Mouse (Mus musculus) neural tube, embryonic 11.5 days (tissue): ENCODE measurements around the gene Cend1. TPM values are rescaled to one million over a fixed set of nuclear protein-coding genes. Genes with fewer than 3 reads are reported as not detected.
A peak's percentile ranks its signal among the peaks of the same experiment; 100 is the strongest.

Experiments used
- ATAC-seq: fragments of 200-750 bp; cut with Nextera tagmentation; 2 replicates; pipeline ENCODE4 v1.8.0; 2017; ENCODE audit warnings: moderate number of reproducible peaks, mild to moderate bottlenecking, moderate TSS enrichment, moderate library complexity; ENCODE audit not compliant: insufficient read depth, low FRiP score, low TSS enrichment
- DNase-seq: peaks from one replicate; pipeline ENCODE4 v3.0.0-alpha.2; 2015; ENCODE audit warnings: low spot score
- H3K27ac ChIP-seq: fragments of 300-500 bp; sonication (generic); 2 replicates; pipeline ENCODE4 v1.5.1; 2014; ENCODE audit warnings: low read depth, mild to moderate bottlenecking, low read length
- H3K27me3 ChIP-seq: fragments of 300-500 bp; sonication (generic); 2 replicates; pipeline ENCODE4 v1.6.1; 2014; ENCODE audit warnings: mild to moderate bottlenecking, low read length, mixed read lengths; ENCODE audit not compliant: control insufficient read depth, insufficient read depth
- H3K36me3 ChIP-seq: fragments of 300-500 bp; sonication (generic); 2 replicates; pipeline ENCODE4 v1.6.1; 2014; ENCODE audit warnings: mild to moderate bottlenecking, low read length, moderate library complexity, mixed read lengths; ENCODE audit not compliant: control insufficient read depth, insufficient read depth
- H3K4me1 ChIP-seq: fragments of 300-500 bp; sonication (generic); 2 replicates; pipeline ENCODE4 v1.6.1; 2014; ENCODE audit warnings: low read length, mixed read lengths; ENCODE audit not compliant: control insufficient read depth, insufficient read depth
- H3K4me2 ChIP-seq: fragments of 300-500 bp; sonication (generic); 2 replicates; pipeline ENCODE4 v1.6.1; 2014; ENCODE audit warnings: low read depth, mild to moderate bottlenecking, moderate library complexity
- H3K4me3 ChIP-seq: fragments of 300-500 bp; sonication (generic); 2 replicates; pipeline ENCODE4 v1.5.1; 2014; ENCODE audit warnings: low read depth, low read length
- H3K9ac ChIP-seq: fragments of 300-500 bp; sonication (generic); 2 replicates; pipeline ENCODE4 v1.6.1; 2014; ENCODE audit warnings: mild to moderate bottlenecking, low read length
- H3K9me3 ChIP-seq: fragments of 300-500 bp; sonication (generic); 2 replicates; pipeline ENCODE4 v1.6.1; 2016; ENCODE audit warnings: low read length; ENCODE audit not compliant: control insufficient read depth
- WGBS: fragments of 180-500 bp; shearing (Covaris S2); extraction: QIAGEN DNeasy Blood & Tissue Kit; methylation state at CpG from one replicate; pipeline ENCODE4 v1.1.7; 2014; 5-methylcytosine and 5-hydroxymethylcytosine counted together
- polyA plus RNA-seq: library from polyadenylated mRNA; unstranded; fragments of >200 nt; fragmentation: Nextera tagmentation; extraction: Ambion mirVana; gene quantifications from 2 replicates; pipeline ENCODE4 v1.2.1, GENCODE M21; 2014

Gene Cend1
- polyA plus RNA-seq, 1 experiment from 2014 or later: 13.9 TPM

- Histone ChIP-seq H3K36me3 (no peaks in the 10 kb centered on the region), H3K4me1 (0 out of 2 replicates have a peak, but pooled peaks cover 5% of the 10 kb centered on the region), H3K9ac (peak overlapping the region; percentile 32; the same call in 1 of the 2 replicates), H3K4me2 (peak overlapping the region; percentile 46), H3K27me3 (peaks cover 69% of the 10 kb centered on the region), H3K4me3 (peak overlapping the region; percentile 27), H3K9me3 (no peaks in the 10 kb centered on the region), H3K27ac (no peak overlapping the region)
- WGBS: 2% methylated on average over 59 of the region's 59 CpGs
- DNase-seq (no peak), ATAC-seq (no peak)
Measured at GRCm38 (mm10) chr7:141461521-141462332, 32.4 kb upstream of the Cend1 start.

- H3K4me2 ChIP-seq: peak within 1 kb of the TSS; percentile 46
- WGBS: 72% methylated on average over 15 of the region's 15 CpGs
- ATAC-seq (no peak), DNase-seq (no peak)
- H3K4me1 ChIP-seq: peaks cover 11% of the 10 kb centered on the region
- no peak within 1 kb of the TSS for H3K27ac ChIP-seq
- peak within 1 kb of the TSS; percentile 32; the same call in 1 of the 2 replicates for H3K9ac ChIP-seq
- H3K4me3 ChIP-seq: peak within 1 kb of the TSS; percentile 27
- peaks cover 59% of the 10 kb centered on the region for H3K27me3 ChIP-seq
- H3K36me3 ChIP-seq: no peaks in the 10 kb centered on the region
- H3K9me3 ChIP-seq: no peaks in the 10 kb centered on the region
Measured at GRCm38 (mm10) chr7:141460391-141461113, 31.3 kb upstream of the Cend1 start, which contains the start of gene Cracr2b. Cracr2b (plus strand) TSS chr7:141461094.

GRCm38 (mm10) chr7:141460001-141460390 is 30.7 kb upstream of the Cend1 start:
- 82% methylated on average over 5 of the region's 5 CpGs for WGBS
- no peaks in the 10 kb centered on the region for H3K9me3 ChIP-seq
- H3K9ac ChIP-seq: no peak overlapping the region
- no peak overlapping the region for H3K27ac ChIP-seq
- H3K4me3 ChIP-seq: no peak overlapping the region
- H3K27me3 ChIP-seq: peaks cover 53% of the 10 kb centered on the region
- no peaks in the 10 kb centered on the region for H3K36me3 ChIP-seq
- no peak for DNase-seq
- H3K4me2 ChIP-seq: no peak overlapping the region
- H3K4me1 ChIP-seq: peaks cover 11% of the 10 kb centered on the region
- no peak for ATAC-seq

GRCm38 (mm10) chr7:141459301-141459711 is 30.0 kb upstream of the Cend1 start:
- no peak overlapping the region for H3K4me2 ChIP-seq
- no peak overlapping the region for H3K9ac ChIP-seq
- H3K36me3 ChIP-seq: no peaks in the 10 kb centered on the region
- H3K9me3 ChIP-seq: no peaks in the 10 kb centered on the region
- WGBS: 91% methylated on average over 17 of the region's 17 CpGs
- peaks cover 46% of the 10 kb centered on the region for H3K27me3 ChIP-seq
- H3K4me3 ChIP-seq: no peak overlapping the region
- ATAC-seq: no peak
- no peak for DNase-seq
- H3K4me1 ChIP-seq: peaks cover 11% of the 10 kb centered on the region
- no peak overlapping the region for H3K27ac ChIP-seq

- peaks cover 11% of the 10 kb centered on the region for H3K4me1 ChIP-seq
- no peaks in the 10 kb centered on the region for H3K36me3 ChIP-seq
Measured at GRCm38 (mm10) chr7:141458661-141459060, 29.4 kb upstream of the Cend1 start.

GRCm38 (mm10) chr7:141457986-141458660 is 28.8 kb upstream of the Cend1 start:
- Histone ChIP-seq H3K4me2 (no peak overlapping the region), H3K27ac (no peak overlapping the region), H3K9ac (no peak overlapping the region), H3K4me3 (no peak overlapping the region), H3K9me3 (no peaks in the 10 kb centered on the region), H3K27me3 (peaks cover 35% of the 10 kb centered on the region), H3K4me1 (peaks cover 11% of the 10 kb centered on the region), H3K36me3 (no peaks in the 10 kb centered on the region)
- 81% methylated on average over 15 of the region's 15 CpGs for WGBS
- DNase-seq (peak; percentile 46), ATAC-seq (no peak)

More at GRCm38 (mm10) chr7:141458661-141459060, 29.4 kb upstream of the Cend1 start:
- DNase-seq: no peak
- Histone ChIP-seq H3K9ac (no peak overlapping the region), H3K9me3 (no peaks in the 10 kb centered on the region), H3K27ac (no peak overlapping the region), H3K4me2 (no peak overlapping the region), H3K4me3 (no peak overlapping the region), H3K27me3 (peaks cover 40% of the 10 kb centered on the region)
- 92% methylated on average over 11 of the region's 11 CpGs for WGBS
- ATAC-seq: no peak

GRCm38 (mm10) chr7:141457236-141457635 is 27.9 kb upstream of the Cend1 start:
- Histone ChIP-seq H3K9me3 (no peaks in the 10 kb centered on the region), H3K4me3 (no peak overlapping the region)
- 92% methylated on average over 14 of the region's 14 CpGs for WGBS

GRCm38 (mm10) chr7:141456739-141457138 is 27.4 kb upstream of the Cend1 start:
- H3K27ac ChIP-seq: no peak overlapping the region
- ATAC-seq: no peak
- H3K4me3 ChIP-seq: no peak overlapping the region
- H3K36me3 ChIP-seq: peaks cover 2% of the 10 kb centered on the region; the same call in 1 of the 2 replicates
- H3K4me2 ChIP-seq: no peak overlapping the region
- no peaks in the 10 kb centered on the region for H3K9me3 ChIP-seq
- H3K4me1 ChIP-seq: peaks cover 7% of the 10 kb centered on the region
- H3K9ac ChIP-seq: no peak overlapping the region
- DNase-seq: no peak
- peaks cover 21% of the 10 kb centered on the region for H3K27me3 ChIP-seq
- 93% methylated on average over 6 of the region's 6 CpGs for WGBS

More at GRCm38 (mm10) chr7:141457236-141457635, 27.9 kb upstream of the Cend1 start:
- Histone ChIP-seq H3K9ac (no peak overlapping the region), H3K27me3 (peaks cover 26% of the 10 kb centered on the region), H3K4me2 (no peak overlapping the region), H3K27ac (no peak overlapping the region), H3K36me3 (no peaks in the 10 kb centered on the region), H3K4me1 (peaks cover 11% of the 10 kb centered on the region)
- no peak for ATAC-seq
- DNase-seq: no peak
